Mouse (Mus musculus): ENCODE measurements at regions not wholly inside any gene's neighbourhood (a gene's known extent, or its start where the extent isn't known, plus 50 kb on each side); places are given as distances from the start of the nearest gene placed in this dataset.

- TF ChIP-seq ZMIZ1 (IDR thresholded peaks at IDR 0.05; ENCODE audit: low read depth, low read length) (no peak), MAX (IDR thresholded peaks at IDR 0.05; ENCODE audit: low read length) (no peak), ZNF384 (IDR thresholded peaks at IDR 0.05; ENCODE audit: low read depth, low read length) (no peak), ZKSCAN1 (IDR thresholded peaks at IDR 0.05; ENCODE audit: borderline replicate concordance, low read depth, low read length) (no peak), CTCF (conservative IDR thresholded peaks at IDR 0.05 in 1 of 2, IDR thresholded peaks at IDR 0.05 in 1 of 2; ENCODE audit: low read depth in 2 of 2, low read length in 2 of 2) (no peak), HCFC1 (IDR thresholded peaks at IDR 0.05; ENCODE audit: low read depth, low read length) (no peak)
Measured at GRCm38 (mm10) chr5:51740893-51741292, 173.4 kb upstream of the Ppargc1a start.
